8 mouse cellular contexts compared by ENCODE assay signal in genomic region chr8:119558603-119559401, GRCm38 (mm10). TPM values are rescaled to one million over a fixed set of nuclear protein-coding genes. Genes with fewer than 3 reads are reported as not detected.
A peak's percentile ranks its signal among the peaks of the same experiment; 100 is the strongest.
DNase-seq lines count a peak whose midpoint lies in the region; ATAC-seq lines count a peak whose summit lies in the region.

Mbtps1 (minus strand) TSS chr8:119558735.

- peaks cover 4% of the 10 kb centered on the region for H3K4me1 ChIP-seq in hindbrain, embryonic 11.5 days (replicated peaks; ENCODE audit: control insufficient read depth, insufficient read depth, low read length)

- 0 out of 2 replicates have a peak, but pooled peaks cover 4% of the 10 kb centered on the region for H3K36me3 ChIP-seq in hindbrain, embryonic 11.5 days (ENCODE audit: control insufficient read depth, insufficient read depth, low read length)

- H3K27ac ChIP-seq in hindbrain, embryonic 11.5 days (ENCODE audit: low read depth, low read length), result peak within 1 kb of the TSS; percentile 78

- 6% methylated on average over 63 of the region's 63 CpGs for WGBS in hindbrain, embryonic 11.5 days

- DNase-seq in MN1 (ENCODE audit: low spot score), result peak; percentile 100
- peak; percentile 98 for DNase-seq in cerebellum, adult 9-10 months
- DNase-seq in frontal cortex, adult 2 months (ENCODE audit: extremely low spot score in 1 of 2, low spot score in 1 of 2), result peak; percentile 94 to 96
- peak; percentile 99 for DNase-seq in hindbrain, embryonic 11.5 days (ENCODE audit: low spot score)
- DNase-seq in layer of hippocampus, postnatal 10 days (ENCODE audit: low spot score in 2 of 2), result peak; percentile 97 to 99
- DNase-seq in lung, postnatal 10 days, result peak; percentile 98
- peak; percentile 99 for DNase-seq in ovary, postnatal 36 days (ENCODE audit: low spot score)
- DNase-seq in thymus, postnatal 25 days, result peak; percentile 99

- no peaks in the 10 kb centered on the region for H3K27me3 ChIP-seq in hindbrain, embryonic 11.5 days (ENCODE audit: control insufficient read depth, insufficient read depth, low read length)

- peak within 1 kb of the TSS; percentile 58 for H3K4me2 ChIP-seq in hindbrain, embryonic 11.5 days (replicated peaks; ENCODE audit: low read depth, low read length)

- H3K9me3 ChIP-seq in hindbrain, embryonic 11.5 days (ENCODE audit: control insufficient read depth, low read length), result no peaks in the 10 kb centered on the region

- peak within 1 kb of the TSS; percentile 51 for H3K4me3 ChIP-seq in hindbrain, embryonic 11.5 days (ENCODE audit: low read depth, low read length)

- peak; percentile 95 for ATAC-seq in hindbrain, embryonic 11.5 days (ENCODE audit: low FRiP score)

- H3K9ac ChIP-seq in hindbrain, embryonic 11.5 days (ENCODE audit: low read depth, low read length), result peak within 1 kb of the TSS; percentile 68

RNA-seq across cellular contexts. Expression of gene Mbtps1, which starts in this region (rescaled TPM):
- 65.4 and 70.7 TPM in 2 replicates for polyA plus RNA-seq in frontal cortex, adult 2 months (2012; rRNA removed)
- 64.8 and 84.4 TPM in 2 replicates for polyA plus RNA-seq in hindbrain, embryonic 11.5 days (2014; fragmentation: Nextera tagmentation; extraction: Ambion mirVana)
- 10 to 100 TPM; 62.7 to 67.9 TPM for total RNA-seq in layer of hippocampus, postnatal 10 days (2021)

Comparison
In these comparisons a context has a peak if more than half of its experiments do, and no peak if none do; other contexts are left out.
1. Peak in every context shown above with its lines: DNase-seq, ATAC-seq, H3K4me3 ChIP-seq and H3K27ac ChIP-seq.